Mouse (Mus musculus): ENCODE data around the gene Arid5b. TPM values are rescaled to one million over a fixed set of nuclear protein-coding genes. Genes with fewer than 3 reads are reported as not detected.

The Arid5b gene
- 0.86 and 1.7 TPM in 2 replicates for polyA plus RNA-seq (2012; rRNA removed)

GRCm38 (mm10) chr10:68278632-68279361 is at the start of gene Arid5b:
Gene Arid5b (minus strand): TSS chr10:68278740.

All from stomach, adult 2 months (tissue).